Mouse (Mus musculus) olfactory bulb, adult 2 months (tissue): ENCODE data around the gene Stra8. TPM values are rescaled to one million over a fixed set of nuclear protein-coding genes. Genes with fewer than 3 reads are reported as not detected.

Experiments used
- H3K27ac ChIP-seq: fragments of 200-500 bp; 2 replicates; pipeline ENCODE4 v1.5.1; 2012; ENCODE audit warnings: low read depth, low read length; ENCODE audit not compliant: insufficient read depth
- H3K4me1 ChIP-seq: fragments of 200-500 bp; 2 replicates; pipeline ENCODE4 v1.6.1; 2012; ENCODE audit warnings: low read length; ENCODE audit not compliant: control insufficient read depth, insufficient read depth
- H3K4me3 ChIP-seq: fragments of 200-500 bp; 2 replicates; pipeline ENCODE4 v1.5.1; 2012; ENCODE audit warnings: mild to moderate bottlenecking, low read depth, low read length, moderate library complexity; ENCODE audit not compliant: insufficient read depth
- CTCF ChIP-seq: fragments of 200-500 bp; IDR thresholded peaks from 2 replicates; pipeline ENCODE4 v1.5.1; 2012; ENCODE audit warnings: low read depth, mild to moderate bottlenecking, low read length, moderate library complexity; ENCODE audit not compliant: insufficient read depth
- POLR2A ChIP-seq: fragments of 200-500 bp; IDR thresholded peaks from 2 replicates; pipeline ENCODE4 v1.6.1; 2012; ENCODE audit warnings: mild to moderate bottlenecking, low read depth, low read length, moderate library complexity; ENCODE audit not compliant: insufficient read depth
- WGBS: fragments of 180-500 bp; shearing (Covaris S2); methylation state at CpG from one replicate; pipeline ENCODE4 v1.1.7; 2018; 5-methylcytosine and 5-hydroxymethylcytosine counted together
- polyA plus RNA-seq: library from polyadenylated mRNA; stranded (reverse); fragments of >200 nt; gene quantifications from 2 replicates; pipeline ENCODE4 v1.2.4, GENCODE M21; 2012; ENCODE audit warnings: low replicate concordance; ENCODE audit not compliant: missing spikeins, insufficient read depth, insufficient read length

The Stra8 gene
- polyA plus RNA-seq: not detected in 2 replicates

DNA sequence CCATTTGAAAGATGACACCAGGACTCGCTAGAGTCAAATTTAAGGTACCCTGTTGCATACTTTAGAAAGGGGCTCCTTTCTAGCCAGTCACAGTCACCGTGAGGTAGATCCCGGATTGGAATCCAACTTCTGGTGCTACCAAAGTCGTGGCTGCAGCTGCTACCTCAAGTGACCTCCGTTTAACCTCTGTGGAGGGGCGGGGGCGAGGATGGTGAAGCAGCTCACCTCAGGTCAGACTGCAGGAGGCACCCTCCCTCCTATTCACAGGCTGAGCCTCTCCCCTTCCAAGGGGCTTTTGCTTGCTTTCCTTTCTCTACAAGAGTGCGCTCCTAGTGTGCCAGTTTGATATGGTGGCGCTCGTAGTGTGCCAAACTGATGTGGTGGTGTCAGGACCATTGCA is at the start of gene Stra8:
Stra8 (plus strand) TSS at position 208 of the 400 bp plus-strand sequence.
- no peak for TF ChIP-seq POLR2A
- no peak for TF ChIP-seq CTCF
- WGBS: 67% methylated on average over 10 of the region's 10 CpGs

DNA sequence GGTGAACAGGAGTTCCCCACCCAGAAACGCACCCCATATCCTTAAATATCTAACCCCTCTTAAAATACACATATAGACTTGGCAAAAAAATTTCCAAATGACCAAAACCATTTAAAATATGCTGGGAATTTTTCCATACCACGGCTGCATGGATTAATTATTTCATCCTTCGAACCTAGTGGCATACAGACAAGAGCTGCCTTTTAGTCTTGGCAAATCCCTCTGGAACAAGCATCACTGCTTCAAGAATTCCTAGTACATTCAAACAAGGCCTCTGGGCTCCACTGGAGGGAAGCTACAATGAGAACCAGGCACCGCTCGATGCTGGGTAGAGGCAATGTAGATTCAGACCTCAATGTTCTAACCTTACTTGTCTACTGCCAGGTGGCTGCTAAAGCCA is 49.2 kb upstream of the Stra8 start:
- Histone ChIP-seq H3K4me3 (no peak overlapping the region), H3K27ac (no peak overlapping the region), H3K4me1 (peaks cover 7% of the 10 kb centered on the region)
- no peak for TF ChIP-seq CTCF
- no peak for TF ChIP-seq POLR2A
- WGBS: 74% methylated on average over 5 of the region's 5 CpGs

More for the DNA sequence above, at the start of gene Stra8:
- Histone ChIP-seq H3K4me3 (no peak within 1 kb of the TSS), H3K27ac (no peak within 1 kb of the TSS), H3K4me1 (no peaks in the 10 kb centered on the region)

DNA sequence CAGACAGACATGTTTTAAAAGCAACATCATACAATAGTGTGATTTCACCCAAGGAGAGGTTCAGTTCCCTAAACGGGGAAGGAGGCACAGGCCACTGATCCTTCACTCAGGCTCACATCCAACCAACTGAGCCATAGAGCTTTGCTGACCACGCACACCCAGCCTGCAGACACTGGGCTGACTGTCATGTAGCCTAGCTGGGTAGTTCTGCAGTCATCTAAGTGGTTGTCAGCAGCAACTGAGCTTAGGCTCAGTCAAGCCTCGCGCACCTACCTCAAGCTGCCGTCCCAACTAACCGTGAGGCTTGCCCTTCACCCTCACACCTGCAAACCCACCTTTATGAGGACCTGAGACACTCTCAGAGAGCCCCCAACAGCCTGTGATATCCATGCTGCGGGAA is 48.0 kb upstream of the Stra8 start:
- WGBS: 89% methylated on average over 7 of the region's 7 CpGs
- no peak overlapping the region for H3K4me3 ChIP-seq
- no peak overlapping the region for H3K27ac ChIP-seq

DNA sequence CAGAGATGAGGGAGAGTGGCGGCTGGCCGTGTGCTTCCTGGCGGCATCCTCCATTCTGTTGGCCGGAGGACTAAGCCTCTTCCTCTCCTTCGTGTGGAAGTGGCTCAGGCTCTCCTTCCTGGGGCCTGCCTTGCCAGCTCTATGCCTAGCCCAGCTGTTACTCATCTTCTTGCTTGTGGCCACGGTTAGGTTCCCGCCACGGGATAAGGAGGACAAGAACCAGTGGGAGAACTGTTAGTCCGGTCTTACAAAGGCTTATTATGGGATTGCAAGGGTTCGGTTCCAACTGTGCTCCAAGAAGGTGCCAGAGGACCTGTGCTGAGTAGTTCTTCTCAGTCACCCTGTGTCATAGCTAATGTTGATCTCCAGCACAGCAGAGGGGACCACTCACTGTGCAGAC is 47.1 kb upstream of the Stra8 start:
- no peak overlapping the region for H3K4me3 ChIP-seq
- TF ChIP-seq POLR2A (no peak), CTCF (no peak)
- 93% methylated on average over 10 of the region's 10 CpGs for WGBS
- no peak overlapping the region for H3K27ac ChIP-seq
- peaks cover 7% of the 10 kb centered on the region for H3K4me1 ChIP-seq

More for the DNA sequence above, 48.0 kb upstream of the Stra8 start:
- H3K4me1 ChIP-seq: peaks cover 7% of the 10 kb centered on the region
- TF ChIP-seq POLR2A (no peak), CTCF (no peak)

- 63% methylated on average over 21 of the region's 21 CpGs for WGBS
- no peak overlapping the region; the same call in 1 of the 2 replicates for H3K27ac ChIP-seq
Measured at GRCm38 (mm10) chr6:34874101-34874921, 45.7 kb upstream of the Stra8 start.

DNA sequence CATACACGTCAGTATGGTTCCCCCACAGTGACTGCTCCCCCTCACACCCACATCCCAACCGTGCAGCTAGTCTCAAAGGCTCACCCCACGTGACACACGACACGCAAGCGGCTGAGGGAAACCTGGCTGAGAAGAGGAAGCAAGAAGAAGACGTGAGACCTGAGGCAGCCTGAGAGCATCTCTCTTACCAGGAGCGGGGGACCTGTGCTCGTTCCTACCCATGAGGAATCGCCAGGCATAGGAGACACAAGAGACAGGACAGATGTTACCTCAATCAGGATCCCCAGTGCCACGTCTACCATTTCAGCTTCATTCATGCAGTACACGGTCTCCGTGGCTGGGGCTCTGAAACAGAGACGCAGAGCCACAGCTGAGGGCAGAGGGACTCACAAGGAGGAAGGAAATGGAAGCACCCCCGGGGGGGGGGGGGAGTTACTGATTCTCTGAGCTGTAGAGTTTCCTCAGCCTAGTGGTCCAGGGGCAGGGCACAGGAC is 44.6 kb upstream of the Stra8 start:
- Histone ChIP-seq H3K4me3 (no peak overlapping the region), H3K27ac (no peak overlapping the region; the same call in 1 of the 2 replicates), H3K4me1 (peaks cover 7% of the 10 kb centered on the region)
- WGBS: 88% methylated on average over 15 of the region's 15 CpGs
- TF ChIP-seq POLR2A (0 out of 2 replicates have a peak, but pooled peaks have one; percentile 22), CTCF (no peak)

More at GRCm38 (mm10) chr6:34874101-34874921, 45.7 kb upstream of the Stra8 start:
- H3K4me1 ChIP-seq: peaks cover 7% of the 10 kb centered on the region
- no peak overlapping the region for H3K4me3 ChIP-seq
- TF ChIP-seq CTCF: no peak
- TF ChIP-seq POLR2A: no peak

- WGBS: 79% methylated on average over 12 of the region's 12 CpGs
- Histone ChIP-seq H3K27ac (no peak overlapping the region), H3K4me1 (peaks cover 7% of the 10 kb centered on the region), H3K4me3 (no peak overlapping the region)
- no peak for TF ChIP-seq POLR2A
- TF ChIP-seq CTCF: no peak
Measured at GRCm38 (mm10) chr6:34875966-34876834, 43.8 kb upstream of the Stra8 start.

DNA sequence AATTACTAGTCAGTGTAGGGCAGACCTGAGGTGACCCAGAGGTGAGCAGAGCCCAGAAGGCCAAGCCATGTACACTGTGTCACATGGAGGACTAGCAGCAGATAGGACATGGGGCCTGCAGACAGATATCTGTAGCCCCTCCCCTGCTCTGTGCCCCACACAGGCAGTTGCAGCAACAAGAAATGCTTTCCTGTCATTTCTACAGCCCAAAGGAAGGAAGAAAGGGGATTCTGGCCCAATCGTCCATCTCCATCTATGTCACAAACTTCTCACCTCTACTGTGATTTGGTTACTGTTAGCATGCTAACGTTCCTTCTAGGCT is 43.2 kb upstream of the Stra8 start:
- WGBS: 54% methylated on average over 2 of the region's 2 CpGs
- H3K4me1 ChIP-seq: peaks cover 7% of the 10 kb centered on the region
- TF ChIP-seq CTCF: no peak
- no peak for TF ChIP-seq POLR2A
- H3K27ac ChIP-seq: no peak overlapping the region
- no peak overlapping the region for H3K4me3 ChIP-seq
